Comparison of ENCODE assay signal across 9 mouse cellular contexts in genomic region chr2:62048116-62048515, GRCm38 (mm10). TPM values are rescaled to one million over a fixed set of nuclear protein-coding genes. Genes with fewer than 3 reads are reported as not detected.
DNase-seq lines count a peak whose midpoint lies in the region; ATAC-seq and TF ChIP-seq lines count a peak whose summit lies in the region.
"Had no signal": no experiment of that assay in that cellular context is flagged by ENCODE, and none has a peak within 500 bp of the region (broad histone marks: within the 10 kb centered on the region; RNA-seq: fewer than 3 reads in every experiment).

No protein-coding gene starts in this region.

- TF ChIP-seq POLR2A in brain, embryonic 14.5 days (IDR thresholded peaks at IDR 0.05; ENCODE audit: borderline replicate concordance, extremely low read depth, insufficient read depth, insufficient read length, poor library complexity, severe bottlenecking) = no peak

- no peak for TF ChIP-seq CTCF in brain, embryonic 14.5 days (IDR thresholded peaks at IDR 0.05; ENCODE audit: borderline replicate concordance, extremely low read depth, insufficient read depth, insufficient read length)
- no peak for TF ChIP-seq CTCF in forebrain, postnatal 0 days (IDR thresholded peaks at IDR 0.05; ENCODE audit: low read depth)

- H3K36me3 ChIP-seq in heart, embryonic 11.5 days (ENCODE audit: control insufficient read depth, insufficient read depth, low read length) = no peaks in the 10 kb centered on the region
- H3K36me3 ChIP-seq in forebrain, postnatal 0 days (ENCODE audit: insufficient read depth) = no peaks in the 10 kb centered on the region
- no peaks in the 10 kb centered on the region for H3K36me3 ChIP-seq in midbrain, embryonic 14.5 days (ENCODE audit: control insufficient read depth, insufficient read depth, low read length)
- H3K36me3 ChIP-seq in liver, embryonic 12.5 days = no peaks in the 10 kb centered on the region

- no peak for DNase-seq in heart, postnatal 14 days
- DNase-seq in brain, embryonic 14.5 days (ENCODE audit: low read depth) = peak; percentile 81
- peak; percentile 55 for DNase-seq in forebrain, postnatal 0 days
- peak; percentile 69 for DNase-seq in midbrain, embryonic 14.5 days
- no peak for DNase-seq in natural killer cell, adult 2 months (ENCODE audit: low spot score in 2 of 2)
- DNase-seq in thymus, postnatal 25 days = no peak

- peak overlapping the region; percentile 79 for H3K4me2 ChIP-seq in heart, embryonic 11.5 days
- peak overlapping the region; percentile 68 for H3K4me2 ChIP-seq in forebrain, postnatal 0 days (ENCODE audit: low read depth)
- peak overlapping the region; percentile 58 for H3K4me2 ChIP-seq in midbrain, embryonic 14.5 days (ENCODE audit: low read length)
- H3K4me2 ChIP-seq in liver, embryonic 12.5 days = no peak overlapping the region

- WGBS in heart, embryonic 11.5 days (ENCODE audit: insufficient replicate concordance) = 15% methylated on average over 3 of the region's 3 CpGs
- 4% methylated on average over 3 of the region's 3 CpGs for WGBS in forebrain, postnatal 0 days
- WGBS in midbrain, embryonic 14.5 days = 10% methylated on average over 3 of the region's 3 CpGs
- WGBS in liver, embryonic 12.5 days (ENCODE audit: insufficient replicate concordance) = 31% methylated on average over 3 of the region's 3 CpGs

- intact Hi-C loops in heart, postnatal 14 days (cut with DNase I) = no loop called here

- ATAC-seq in heart, embryonic 11.5 days (replicated peaks; ENCODE audit: insufficient number of reproducible peaks, low FRiP score, low TSS enrichment) = no peak
- peak; percentile 51 for ATAC-seq in forebrain, postnatal 0 days
- ATAC-seq in midbrain, embryonic 14.5 days (ENCODE audit: low FRiP score, low TSS enrichment) = peak; percentile 57; the same call in 1 of the 2 replicates
- no peak for ATAC-seq in liver, embryonic 12.5 days

- H3K9me3 ChIP-seq in heart, embryonic 11.5 days (replicated peaks; ENCODE audit: control insufficient read depth, low read length) = no peaks in the 10 kb centered on the region
- no peaks in the 10 kb centered on the region for H3K9me3 ChIP-seq in forebrain, postnatal 0 days (ENCODE audit: low read length)
- no peaks in the 10 kb centered on the region for H3K9me3 ChIP-seq in midbrain, embryonic 14.5 days (ENCODE audit: control insufficient read depth, low read length)
- no peaks in the 10 kb centered on the region for H3K9me3 ChIP-seq in liver, embryonic 12.5 days (replicated peaks)
- H3K9me3 ChIP-seq: megakaryocyte, embryonic 14.5 days had no signal

- H3K27ac ChIP-seq in heart, embryonic 11.5 days (ENCODE audit: low read depth, low read length) = no peak overlapping the region
- H3K27ac ChIP-seq in forebrain, postnatal 0 days (ENCODE audit: low read depth, low read length) = peak overlapping the region; percentile 93
- peak overlapping the region; percentile 95 for H3K27ac ChIP-seq in midbrain, embryonic 14.5 days (replicated peaks; ENCODE audit: low read depth, low read length)
- H3K27ac ChIP-seq in liver, embryonic 12.5 days = no peak overlapping the region

- no peak overlapping the region for H3K9ac ChIP-seq in heart, embryonic 11.5 days (ENCODE audit: low read depth, low read length)
- peak overlapping the region; percentile 82 for H3K9ac ChIP-seq in forebrain, postnatal 0 days
- H3K9ac ChIP-seq in midbrain, embryonic 14.5 days (replicated peaks; ENCODE audit: low read length) = peak overlapping the region; percentile 69
- no peak overlapping the region for H3K9ac ChIP-seq in liver, embryonic 12.5 days

- H3K4me1 ChIP-seq in heart, embryonic 11.5 days (ENCODE audit: control insufficient read depth, insufficient read depth, low read length) = no peaks in the 10 kb centered on the region
- H3K4me1 ChIP-seq in forebrain, postnatal 0 days (ENCODE audit: insufficient read depth) = no peaks in the 10 kb centered on the region
- H3K4me1 ChIP-seq in midbrain, embryonic 14.5 days (ENCODE audit: control insufficient read depth, insufficient read depth, low read length) = no peaks in the 10 kb centered on the region
- H3K4me1 ChIP-seq in liver, embryonic 12.5 days = no peaks in the 10 kb centered on the region

- H3K27me3 ChIP-seq in heart, embryonic 11.5 days (ENCODE audit: control insufficient read depth, insufficient read depth, low read length) = no peaks in the 10 kb centered on the region
- H3K27me3 ChIP-seq in forebrain, postnatal 0 days (ENCODE audit: insufficient read depth, low read length) = no peaks in the 10 kb centered on the region
- H3K27me3 ChIP-seq in midbrain, embryonic 14.5 days (ENCODE audit: control insufficient read depth, insufficient read depth, low read length) = no peaks in the 10 kb centered on the region
- H3K27me3 ChIP-seq in liver, embryonic 12.5 days (replicated peaks) = peaks cover 18% of the 10 kb centered on the region

- H3K4me3 ChIP-seq in heart, embryonic 11.5 days (ENCODE audit: low read depth, low read length) = peak overlapping the region; percentile 58
- H3K4me3 ChIP-seq in forebrain, postnatal 0 days (ENCODE audit: low read depth, low read length) = peak overlapping the region; percentile 57
- H3K4me3 ChIP-seq in midbrain, embryonic 14.5 days (replicated peaks; ENCODE audit: low read depth, low read length) = peak overlapping the region; percentile 44
- no peak overlapping the region for H3K4me3 ChIP-seq in liver, embryonic 12.5 days

RNA-seq across cellular contexts. Expression of gene Slc4a10, which starts 1.9 kb away (rescaled TPM):
- polyA plus RNA-seq in heart, embryonic 11.5 days (2014; fragmentation: Nextera tagmentation; extraction: Ambion mirVana) = 0.49 and 0.72 TPM in 2 replicates
- total RNA-seq in heart, postnatal 14 days (2021) = not detected
- polyA plus RNA-seq in brain, embryonic 14.5 days (2012; rRNA removed) = 16.8 and 21.1 TPM in 2 replicates
- 42.2 and 55.5 TPM in 2 replicates for total RNA-seq in forebrain, postnatal 0 days (2014; rRNA removed)
- polyA plus RNA-seq in forebrain, postnatal 0 days (2015; fragmentation: Nextera tagmentation; extraction: Ambion mirVana) = 11.2 and 16.4 TPM in 2 replicates
- 20.1 and 22.1 TPM in 2 replicates for polyA plus RNA-seq in midbrain, embryonic 14.5 days (2014; fragmentation: Nextera tagmentation; extraction: Ambion mirVana)
- 0.07 and 0.11 TPM in 2 replicates for polyA plus RNA-seq in liver, embryonic 12.5 days (2016; fragmentation: Nextera tagmentation; extraction: Ambion mirVana)

Comparison
In these comparisons a context has a peak if more than half of its experiments do, and no peak if none do; other contexts are left out.
1. ATAC-seq: peak in forebrain, postnatal 0 days (single experiment) and midbrain, embryonic 14.5 days (single experiment); none in heart, embryonic 11.5 days (single experiment) and liver, embryonic 12.5 days (single experiment).
2. H3K27ac ChIP-seq: peak in forebrain, postnatal 0 days (single experiment) and midbrain, embryonic 14.5 days (single experiment); none in heart, embryonic 11.5 days (single experiment) and liver, embryonic 12.5 days (single experiment).
3. H3K9ac ChIP-seq: peak in forebrain, postnatal 0 days (single experiment) and midbrain, embryonic 14.5 days (single experiment); none in heart, embryonic 11.5 days (single experiment) and liver, embryonic 12.5 days (single experiment).
4. DNase-seq: peak in brain, embryonic 14.5 days (single experiment), forebrain, postnatal 0 days (single experiment) and midbrain, embryonic 14.5 days (single experiment); none in heart, postnatal 14 days (0 of 2), natural killer cell, adult 2 months (0 of 2) and thymus, postnatal 25 days (single experiment).